Mouse (Mus musculus) limb, embryonic 15.5 days (tissue): Measurements from ENCODE around the gene Hoxa9. TPM values are rescaled to one million over a fixed set of nuclear protein-coding genes. Genes with fewer than 3 reads are reported as not detected.
A peak's percentile ranks its signal among the peaks of the same experiment; 100 is the strongest.

Source experiments
- ATAC-seq: fragments of 200-750 bp; cut with Nextera tagmentation; 2 replicates; pipeline ENCODE4 v1.8.0; 2017; ENCODE audit warnings: low read depth, moderate TSS enrichment; ENCODE audit not compliant: insufficient number of reproducible peaks, low FRiP score, low TSS enrichment
- H3K27ac ChIP-seq: fragments of 300-500 bp; sonication (generic); 2 replicates; pipeline ENCODE4 v1.5.1; 2015; ENCODE audit warnings: moderate library complexity, mild to moderate bottlenecking, inconsistent platforms
- H3K27me3 ChIP-seq: fragments of 300-500 bp; sonication (generic); 2 replicates; pipeline ENCODE4 v1.6.1; 2015; ENCODE audit warnings: inconsistent platforms
- H3K36me3 ChIP-seq: fragments of 300-500 bp; sonication (generic); 2 replicates; pipeline ENCODE4 v1.6.1; 2015; ENCODE audit warnings: inconsistent platforms
- H3K4me1 ChIP-seq: fragments of 300-500 bp; sonication (generic); 2 replicates; pipeline ENCODE4 v1.6.1; 2015; ENCODE audit warnings: inconsistent platforms
- H3K4me2 ChIP-seq: fragments of 300-500 bp; sonication (generic); 2 replicates; pipeline ENCODE4 v1.6.1; 2015; ENCODE audit warnings: mild to moderate bottlenecking, inconsistent platforms
- H3K4me3 ChIP-seq: fragments of 300-500 bp; sonication (generic); 2 replicates; pipeline ENCODE4 v1.5.1; 2015; ENCODE audit warnings: mild to moderate bottlenecking, inconsistent platforms
- H3K9ac ChIP-seq: fragments of 300-500 bp; sonication (generic); 2 replicates; pipeline ENCODE4 v1.6.1; 2015; ENCODE audit warnings: inconsistent platforms
- H3K9me3 ChIP-seq: fragments of 300-500 bp; sonication (generic); 2 replicates; pipeline ENCODE4 v1.6.1; 2016; ENCODE audit warnings: inconsistent platforms
- WGBS: fragments of 180-500 bp; shearing (Covaris S2); methylation state at CpG from one replicate; pipeline ENCODE4 v1.1.7; 2015; 5-methylcytosine and 5-hydroxymethylcytosine counted together
- polyA plus RNA-seq: library from polyadenylated mRNA; unstranded; fragments of >200 nt; fragmentation: Nextera tagmentation; extraction: Ambion mirVana; gene quantifications from 2 replicates; pipeline ENCODE4 v1.2.1, GENCODE M21; 2015

Hoxa9 gene
- polyA plus RNA-seq, 1 experiment from 2014 or later, result 34.0 TPM

GRCm38 (mm10) chr6:52239625-52240388, 8.9 kb upstream of the Hoxa9 start:
- 1% methylated on average over 30 of the region's 30 CpGs for WGBS
- Histone ChIP-seq H3K27ac (peak overlapping the region; percentile 97), H3K9ac (peak overlapping the region; percentile 85), H3K9me3 (no peaks in the 10 kb centered on the region), H3K4me1 (peaks cover 58% of the 10 kb centered on the region), H3K27me3 (peaks cover 17% of the 10 kb centered on the region; the same call in 1 of the 2 replicates), H3K36me3 (no peaks in the 10 kb centered on the region), H3K4me2 (peak overlapping the region; percentile 50), H3K4me3 (peak overlapping the region; percentile 59)
- ATAC-seq, result no peak

GRCm38 (mm10) chr6:52238976-52239375, 8.1 kb upstream of the Hoxa9 start:
- peaks cover 17% of the 10 kb centered on the region; the same call in 1 of the 2 replicates for H3K27me3 ChIP-seq
- WGBS, result 7% methylated on average over 7 of the region's 7 CpGs
- peaks cover 59% of the 10 kb centered on the region for H3K4me1 ChIP-seq
- ATAC-seq, result no peak
- peak overlapping the region; percentile 67 for H3K4me2 ChIP-seq
- no peaks in the 10 kb centered on the region for H3K36me3 ChIP-seq
- H3K27ac ChIP-seq, result peak overlapping the region; percentile 62
- H3K4me3 ChIP-seq, result peak overlapping the region; percentile 59
- H3K9ac ChIP-seq, result peak overlapping the region; percentile 37; the same call in 1 of the 2 replicates
- H3K9me3 ChIP-seq, result no peaks in the 10 kb centered on the region

DNA sequence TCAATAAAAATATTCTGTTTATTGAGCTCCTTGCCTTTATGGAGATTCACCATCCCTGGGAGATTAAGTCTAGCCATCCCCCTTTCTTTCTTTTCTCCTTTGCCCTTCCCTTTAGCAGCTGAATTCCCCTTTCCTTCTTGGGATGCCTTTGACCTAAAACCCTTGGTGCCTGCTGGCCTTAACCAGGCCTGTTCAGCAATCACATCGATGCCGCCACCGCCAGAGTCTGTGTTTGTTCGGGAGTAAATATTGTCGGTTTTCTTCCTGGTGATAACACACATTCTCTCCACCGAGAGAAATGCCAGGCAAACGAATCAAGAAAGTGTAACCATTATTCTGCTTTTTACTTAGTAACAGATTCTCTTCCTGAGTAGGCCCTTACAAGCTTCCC, 7.3 kb upstream of the Hoxa9 start:
- 6% methylated on average over 7 of the region's 7 CpGs for WGBS
- Histone ChIP-seq H3K9ac (peak overlapping the region; percentile 42; the same call in 1 of the 2 replicates), H3K27me3 (peaks cover 17% of the 10 kb centered on the region; the same call in 1 of the 2 replicates), H3K4me3 (peak overlapping the region; percentile 59), H3K27ac (peak overlapping the region; percentile 96), H3K9me3 (no peaks in the 10 kb centered on the region), H3K36me3 (no peaks in the 10 kb centered on the region), H3K4me1 (peaks cover 52% of the 10 kb centered on the region), H3K4me2 (peak overlapping the region; percentile 67)
- ATAC-seq, result no peak

- no peaks in the 10 kb centered on the region for H3K9me3 ChIP-seq
- H3K27ac ChIP-seq, result peak overlapping the region; percentile 96
- peak overlapping the region; percentile 67 for H3K4me2 ChIP-seq
- WGBS, result 12% methylated on average over 10 of the region's 10 CpGs
- no peak for ATAC-seq
- peaks cover 14% of the 10 kb centered on the region; the same call in 1 of the 2 replicates for H3K27me3 ChIP-seq
- no peaks in the 10 kb centered on the region for H3K36me3 ChIP-seq
- peaks cover 46% of the 10 kb centered on the region for H3K4me1 ChIP-seq
- peak overlapping the region; percentile 42; the same call in 1 of the 2 replicates for H3K9ac ChIP-seq
- H3K4me3 ChIP-seq, result peak overlapping the region; percentile 59
Observed at GRCm38 (mm10) chr6:52237346-52238154, 6.7 kb upstream of the Hoxa9 start.

- Histone ChIP-seq H3K4me2 (peak overlapping the region; percentile 67), H3K9ac (peak overlapping the region; percentile 20; the same call in 1 of the 2 replicates), H3K4me1 (peaks cover 41% of the 10 kb centered on the region), H3K36me3 (no peaks in the 10 kb centered on the region), H3K4me3 (peak overlapping the region; percentile 59), H3K9me3 (no peaks in the 10 kb centered on the region), H3K27ac (peak overlapping the region; percentile 96), H3K27me3 (peaks cover 11% of the 10 kb centered on the region; the same call in 1 of the 2 replicates)
- WGBS, result 27% methylated on average over 3 of the region's 3 CpGs
- no peak for ATAC-seq
Observed at GRCm38 (mm10) chr6:52236806-52237205, 5.9 kb upstream of the Hoxa9 start.

DNA sequence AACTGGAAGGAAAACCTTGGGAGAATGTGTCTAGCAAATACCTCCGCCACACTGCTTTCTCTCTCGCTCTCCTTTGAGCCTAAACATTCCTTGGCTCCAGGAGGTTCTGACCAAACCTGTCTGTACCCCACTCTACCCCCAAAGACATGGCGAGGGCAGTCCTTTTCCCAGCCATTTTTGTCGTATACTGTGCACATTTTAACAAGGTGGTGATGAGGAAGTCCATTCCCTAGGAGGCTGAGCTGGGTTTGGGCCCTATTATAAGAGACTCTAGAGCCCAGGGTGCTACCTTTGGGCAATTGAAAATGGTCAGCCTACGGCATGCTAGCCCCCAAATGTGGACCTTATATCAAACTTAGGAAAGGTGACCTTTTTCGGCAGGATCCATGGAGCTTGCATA, 5.0 kb upstream of the Hoxa9 start:
- Histone ChIP-seq H3K27me3 (peaks cover 4% of the 10 kb centered on the region; the same call in 1 of the 2 replicates), H3K9ac (peak overlapping the region; percentile 85; the same call in 1 of the 2 replicates), H3K36me3 (no peaks in the 10 kb centered on the region), H3K4me2 (peak overlapping the region; percentile 67), H3K9me3 (no peaks in the 10 kb centered on the region), H3K4me3 (peak overlapping the region; percentile 59), H3K27ac (peak overlapping the region; percentile 96), H3K4me1 (peaks cover 32% of the 10 kb centered on the region)
- 35% methylated on average over 6 of the region's 6 CpGs for WGBS
- no peak for ATAC-seq

DNA sequence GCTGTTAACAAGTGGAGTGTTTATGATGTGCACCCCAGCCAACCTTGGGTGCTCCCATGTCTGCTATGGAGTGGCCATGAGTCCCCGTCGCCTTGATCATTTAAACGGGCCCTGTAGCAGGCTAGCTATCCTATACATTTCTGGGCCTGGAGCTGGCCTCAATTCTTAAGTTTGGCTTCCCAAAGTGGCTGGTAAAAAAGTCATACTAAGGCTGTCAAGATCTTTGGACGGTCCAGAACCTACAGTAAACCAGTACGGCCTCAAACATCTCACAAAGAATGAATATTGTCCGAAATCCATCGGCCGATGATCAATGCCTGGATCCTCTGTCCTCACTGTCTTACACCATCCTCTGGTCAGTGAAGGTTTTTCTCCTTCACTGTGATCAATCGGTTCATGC, 4.4 kb upstream of the Hoxa9 start:
- H3K36me3 ChIP-seq, result no peaks in the 10 kb centered on the region
- H3K4me3 ChIP-seq, result peak overlapping the region; percentile 59
- no peak for ATAC-seq
- H3K4me1 ChIP-seq, result peaks cover 27% of the 10 kb centered on the region
- 23% methylated on average over 9 of the region's 9 CpGs for WGBS
- H3K9me3 ChIP-seq, result no peaks in the 10 kb centered on the region
- H3K27me3 ChIP-seq, result peaks cover 3% of the 10 kb centered on the region; the same call in 1 of the 2 replicates
- peak overlapping the region; percentile 96 for H3K27ac ChIP-seq
- H3K9ac ChIP-seq, result peak overlapping the region; percentile 85; the same call in 1 of the 2 replicates
- H3K4me2 ChIP-seq, result peak overlapping the region; percentile 67

DNA sequence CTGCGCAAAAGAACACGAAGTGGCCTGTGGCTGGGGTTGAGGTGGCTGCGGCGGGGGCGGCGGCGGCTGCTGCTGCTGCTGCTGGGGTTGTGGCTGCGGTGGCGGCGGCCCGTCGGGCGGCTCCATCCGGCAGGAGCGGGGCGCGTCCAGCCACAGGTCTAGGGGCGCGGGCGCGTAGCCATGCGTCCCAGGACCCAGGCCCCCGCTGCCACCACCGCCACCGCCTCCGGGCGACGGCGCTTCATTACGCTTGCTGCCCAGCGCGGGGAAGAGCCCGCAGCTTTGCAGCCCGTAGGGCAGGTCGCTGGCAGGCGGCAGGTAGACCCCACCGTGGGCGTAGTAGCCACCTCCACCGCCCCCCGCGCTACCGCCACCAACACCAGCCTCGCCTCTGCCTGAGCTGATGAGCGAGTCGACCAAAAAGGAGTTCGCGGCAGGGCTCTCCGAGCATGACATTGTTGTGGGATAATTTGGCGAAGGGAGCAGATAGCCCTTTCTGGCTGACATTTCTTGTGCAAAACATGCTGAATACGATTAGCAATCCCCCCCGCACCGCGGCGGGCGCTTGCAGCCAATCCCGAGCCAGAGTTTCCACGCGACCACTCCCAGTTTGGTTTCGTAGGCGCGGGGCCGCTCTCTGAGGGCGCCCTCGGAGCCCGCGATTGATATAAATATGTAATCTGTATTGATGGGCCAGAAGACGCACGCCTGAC, 3.7 kb upstream of the Hoxa9 start:
- no peaks in the 10 kb centered on the region for H3K36me3 ChIP-seq
- peak overlapping the region; percentile 96 for H3K27ac ChIP-seq
- H3K9me3 ChIP-seq, result no peaks in the 10 kb centered on the region
- H3K4me2 ChIP-seq, result peak overlapping the region; percentile 67
- peak; percentile 42; the same call in 1 of the 2 replicates for ATAC-seq
- 1% methylated on average over 67 of the region's 68 CpGs for WGBS
- peak overlapping the region; percentile 85 for H3K9ac ChIP-seq
- H3K4me3 ChIP-seq, result peak overlapping the region; percentile 59
- H3K4me1 ChIP-seq, result peaks cover 27% of the 10 kb centered on the region
- no peaks in the 10 kb centered on the region; the same call in 1 of the 2 replicates for H3K27me3 ChIP-seq

- H3K9me3 ChIP-seq, result no peaks in the 10 kb centered on the region
- peak overlapping the region; percentile 85 for H3K9ac ChIP-seq
- H3K27ac ChIP-seq, result peak overlapping the region; percentile 96
- peak; percentile 57 for ATAC-seq
- peaks cover 27% of the 10 kb centered on the region for H3K4me1 ChIP-seq
- peak overlapping the region; percentile 59 for H3K4me3 ChIP-seq
- no peaks in the 10 kb centered on the region for H3K36me3 ChIP-seq
- no peaks in the 10 kb centered on the region; the same call in 1 of the 2 replicates for H3K27me3 ChIP-seq
- peak overlapping the region; percentile 67 for H3K4me2 ChIP-seq
- WGBS, result under 1% methylated on average over 70 of the region's 70 CpGs
Observed at GRCm38 (mm10) chr6:52233546-52234427, 2.9 kb upstream of the Hoxa9 start.

GRCm38 (mm10) chr6:52232984-52233545, 2.2 kb upstream of the Hoxa9 start:
- 1% methylated on average over 23 of the region's 23 CpGs for WGBS
- no peak for ATAC-seq
- Histone ChIP-seq H3K4me2 (peak overlapping the region; percentile 67), H3K36me3 (no peaks in the 10 kb centered on the region), H3K27ac (peak overlapping the region; percentile 96), H3K9ac (peak overlapping the region; percentile 85), H3K9me3 (no peaks in the 10 kb centered on the region), H3K4me1 (peaks cover 27% of the 10 kb centered on the region), H3K27me3 (no peaks in the 10 kb centered on the region; the same call in 1 of the 2 replicates), H3K4me3 (peak overlapping the region; percentile 59)
